Mouse (Mus musculus) forebrain, postnatal 0 days (tissue): ENCODE data around the gene Efcab6. TPM values are rescaled to one million over a fixed set of nuclear protein-coding genes. Genes with fewer than 3 reads are reported as not detected.

Experiments
- ATAC-seq: fragments of 200-750 bp; cut with Nextera tagmentation; 2 replicates; pipeline ENCODE4 v1.8.0; 2017; ENCODE audit warnings: mild to moderate bottlenecking, moderate library complexity
- DNase-seq: peaks from one replicate; pipeline ENCODE4 v3.0.0-alpha.2; 2015
- H3K27ac ChIP-seq: fragments of 300-500 bp; sonication (generic); 2 replicates; pipeline ENCODE4 v1.5.1; 2014; ENCODE audit warnings: low read depth, mild to moderate bottlenecking, antibody characterized with exemption, low read length, moderate library complexity, mixed read lengths
- H3K27me3 ChIP-seq: fragments of 300-500 bp; sonication (generic); 2 replicates; pipeline ENCODE4 v1.6.1; 2014; ENCODE audit warnings: mild to moderate bottlenecking, low read length, mixed read lengths; ENCODE audit not compliant: insufficient read depth
- H3K36me3 ChIP-seq: fragments of 300-500 bp; sonication (generic); 2 replicates; pipeline ENCODE4 v1.6.1; 2014; ENCODE audit warnings: mild to moderate bottlenecking, moderate library complexity; ENCODE audit not compliant: insufficient read depth
- H3K4me1 ChIP-seq: fragments of 300-500 bp; sonication (generic); 2 replicates; pipeline ENCODE4 v1.6.1; 2014; ENCODE audit warnings: antibody characterized with exemption; ENCODE audit not compliant: insufficient read depth
- H3K4me2 ChIP-seq: fragments of 300-500 bp; sonication (generic); 2 replicates; pipeline ENCODE4 v1.6.1; 2014; ENCODE audit warnings: low read depth, mild to moderate bottlenecking, moderate library complexity
- H3K4me3 ChIP-seq: fragments of 300-500 bp; sonication (generic); 2 replicates; pipeline ENCODE4 v1.5.1; 2014; ENCODE audit warnings: low read depth, low read length, mixed read lengths
- H3K9ac ChIP-seq: fragments of 300-500 bp; sonication (generic); 2 replicates; pipeline ENCODE4 v1.6.1; 2014; ENCODE audit warnings: mild to moderate bottlenecking
- H3K9me3 ChIP-seq: fragments of 300-500 bp; sonication (generic); 2 replicates; pipeline ENCODE4 v1.6.1; 2016; ENCODE audit warnings: low read length
- CTCF ChIP-seq: sonication (generic); IDR thresholded peaks from 2 replicates; pipeline ENCODE4 v1.5.1; 2016; ENCODE audit warnings: antibody characterized with exemption, control low read depth, low read depth
- WGBS: fragments of 180-500 bp; shearing (Covaris S2); extraction: QIAGEN DNeasy Blood & Tissue Kit; methylation state at CpG from one replicate; pipeline ENCODE4 v1.1.7; 2014; 5-methylcytosine and 5-hydroxymethylcytosine counted together
- polyA plus RNA-seq: library from polyadenylated mRNA; unstranded; fragments of >200 nt; fragmentation: Nextera tagmentation; extraction: Ambion mirVana; gene quantifications from 2 replicates; pipeline ENCODE4 v1.2.1, GENCODE M21; 2015
- total RNA-seq: library from RNA; depleted of rRNA; stranded (reverse); fragments of >200 nt; gene quantifications from 2 replicates; pipeline ENCODE4 v1.2.3, GENCODE M21; 2014

The Efcab6 gene
- total and polyA plus RNA-seq, 2 experiments from 2014 or later, result 4.4 to 6.0 TPM

DNA sequence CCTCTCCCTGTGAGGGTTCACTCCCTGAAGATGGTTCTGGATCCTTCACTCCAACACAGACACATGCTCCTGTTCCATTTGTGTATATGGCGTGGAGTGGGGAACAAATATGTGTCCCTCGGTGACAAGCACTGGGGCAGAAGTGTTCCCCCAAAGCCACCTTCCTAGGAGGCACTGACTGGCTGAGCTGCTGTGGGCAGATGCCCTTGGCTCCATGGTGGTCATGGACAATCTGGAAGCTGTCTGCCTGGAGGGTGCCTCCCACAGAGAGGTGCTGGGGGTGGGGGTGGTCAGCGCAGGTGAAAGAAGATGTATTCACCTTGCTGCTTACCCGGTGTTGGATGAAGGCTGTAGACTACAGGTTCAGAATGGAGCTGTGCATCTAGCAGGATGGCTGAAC is 128.7 kb downstream of the Efcab6 start:
- H3K27ac ChIP-seq, result no peak overlapping the region
- no peaks in the 10 kb centered on the region for H3K36me3 ChIP-seq
- 87% methylated on average over 4 of the region's 4 CpGs for WGBS
- H3K4me3 ChIP-seq, result no peak overlapping the region
- DNase-seq, result no peak
- no peak overlapping the region for H3K9ac ChIP-seq
- H3K4me1 ChIP-seq, result no peaks in the 10 kb centered on the region
- no peak for TF ChIP-seq CTCF
- no peak overlapping the region for H3K4me2 ChIP-seq
- no peaks in the 10 kb centered on the region for H3K9me3 ChIP-seq
- no peaks in the 10 kb centered on the region for H3K27me3 ChIP-seq
- no peak for ATAC-seq

DNA sequence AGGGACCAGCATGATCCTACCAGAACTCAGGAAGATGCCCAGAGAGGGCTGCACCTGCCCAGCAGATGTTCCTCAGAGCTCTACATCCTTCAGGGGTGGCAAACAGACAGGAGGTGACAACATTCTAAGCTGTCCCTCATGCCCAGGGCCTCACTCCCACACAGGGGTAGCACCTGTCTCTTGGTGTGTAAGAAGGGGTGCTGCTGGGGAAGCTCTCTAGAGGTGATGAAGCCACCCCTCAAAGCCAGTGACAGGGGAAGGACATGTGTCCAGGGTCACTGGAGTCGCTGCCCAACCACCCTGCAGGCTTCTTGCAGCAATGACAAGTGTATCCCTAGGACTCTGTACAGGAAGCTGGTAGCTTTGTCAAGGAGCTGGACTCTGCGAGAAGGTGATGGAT is 130.4 kb downstream of the Efcab6 start:
- DNase-seq (no peak), ATAC-seq (no peak)
- Histone ChIP-seq H3K9me3 (no peaks in the 10 kb centered on the region), H3K4me2 (no peak overlapping the region), H3K4me3 (no peak overlapping the region), H3K36me3 (no peaks in the 10 kb centered on the region), H3K27ac (no peak overlapping the region), H3K4me1 (no peaks in the 10 kb centered on the region), H3K27me3 (no peaks in the 10 kb centered on the region), H3K9ac (no peak overlapping the region)
- TF ChIP-seq CTCF, result no peak
- WGBS, result 71% methylated on average over 2 of the region's 2 CpGs

DNA sequence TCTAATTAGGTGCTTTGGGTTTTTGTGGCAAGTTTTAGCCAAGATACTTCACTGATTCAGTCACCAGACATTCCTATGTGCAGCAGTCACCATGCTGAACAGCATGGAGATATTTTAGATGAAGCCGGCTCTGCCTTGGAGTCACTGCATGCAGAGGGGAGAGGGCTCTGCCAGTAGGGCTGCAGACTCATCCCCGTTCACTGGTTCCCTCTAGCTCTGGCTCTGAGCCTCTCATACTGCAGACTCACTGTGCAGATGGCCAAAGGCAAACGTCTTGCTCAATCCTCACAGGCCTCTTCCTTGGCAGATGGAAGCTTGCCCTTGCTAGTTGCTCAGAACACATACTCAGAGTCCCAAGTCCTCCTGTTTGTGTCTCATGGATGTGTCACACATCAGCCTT is 139.8 kb downstream of the Efcab6 start:
- ATAC-seq, result peak; percentile 70
- H3K4me3 ChIP-seq, result no peak overlapping the region
- no peaks in the 10 kb centered on the region for H3K36me3 ChIP-seq
- no peaks in the 10 kb centered on the region for H3K27me3 ChIP-seq
- no peaks in the 10 kb centered on the region for H3K4me1 ChIP-seq
- H3K4me2 ChIP-seq, result no peak overlapping the region
- TF ChIP-seq CTCF, result no peak
- WGBS, result 46% methylated on average over 3 of the region's 3 CpGs
- H3K9me3 ChIP-seq, result no peaks in the 10 kb centered on the region
- DNase-seq, result no peak
- H3K27ac ChIP-seq, result no peak overlapping the region
- H3K9ac ChIP-seq, result no peak overlapping the region

DNA sequence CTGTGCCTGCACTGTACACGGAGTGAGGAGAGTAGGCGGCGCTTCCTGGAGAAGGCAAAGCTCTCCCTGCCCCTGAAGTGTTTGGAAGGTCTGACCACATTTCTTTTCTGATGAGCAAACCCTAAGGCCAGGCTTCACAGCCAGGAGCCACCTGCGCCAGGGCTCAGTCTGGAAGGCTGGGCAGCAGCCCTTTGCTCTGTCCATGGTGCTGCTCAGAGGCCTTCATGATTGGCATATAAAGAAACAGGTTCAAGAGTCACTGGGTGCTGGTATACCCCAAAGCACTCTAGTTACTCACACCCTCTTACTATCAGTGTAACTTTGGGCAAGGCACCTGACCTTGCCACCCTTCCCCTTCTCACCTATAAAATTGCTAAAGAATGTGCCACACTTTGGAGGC is 140.5 kb downstream of the Efcab6 start:
- 35% methylated on average over 4 of the region's 4 CpGs for WGBS
- H3K4me2 ChIP-seq, result no peak overlapping the region
- DNase-seq (no peak), ATAC-seq (no peak)
- no peak overlapping the region for H3K4me3 ChIP-seq
- no peaks in the 10 kb centered on the region for H3K4me1 ChIP-seq
- no peaks in the 10 kb centered on the region for H3K27me3 ChIP-seq
- H3K9ac ChIP-seq, result no peak overlapping the region
- H3K9me3 ChIP-seq, result no peaks in the 10 kb centered on the region
- no peaks in the 10 kb centered on the region for H3K36me3 ChIP-seq
- no peak overlapping the region for H3K27ac ChIP-seq
- no peak for TF ChIP-seq CTCF

DNA sequence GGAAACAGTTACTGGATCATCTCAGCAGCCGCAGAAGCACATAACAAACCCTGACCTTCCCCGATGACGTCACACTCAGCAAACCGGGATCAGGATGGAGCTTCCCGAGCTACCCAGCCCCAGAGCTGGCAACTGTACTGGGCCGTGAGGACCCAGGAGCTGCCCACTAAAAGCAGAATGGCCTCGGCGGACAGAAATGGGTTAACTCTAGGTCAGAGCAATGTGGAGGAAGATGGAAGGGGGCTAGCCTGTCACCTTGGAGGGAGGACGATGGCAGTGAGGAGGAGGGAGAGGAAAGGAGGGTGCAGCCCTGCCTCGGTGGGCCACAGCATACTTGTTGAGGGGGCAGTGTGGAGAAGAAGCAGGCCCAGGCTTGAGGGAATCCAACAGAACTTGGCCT is 149.8 kb downstream of the Efcab6 start:
- Histone ChIP-seq H3K27me3 (no peaks in the 10 kb centered on the region), H3K4me1 (no peaks in the 10 kb centered on the region), H3K27ac (no peak overlapping the region), H3K4me3 (no peak overlapping the region), H3K9ac (no peak overlapping the region), H3K4me2 (no peak overlapping the region), H3K36me3 (no peaks in the 10 kb centered on the region), H3K9me3 (no peaks in the 10 kb centered on the region)
- 92% methylated on average over 10 of the region's 10 CpGs for WGBS
- ATAC-seq, result no peak
- TF ChIP-seq CTCF, result no peak
- DNase-seq, result no peak

DNA sequence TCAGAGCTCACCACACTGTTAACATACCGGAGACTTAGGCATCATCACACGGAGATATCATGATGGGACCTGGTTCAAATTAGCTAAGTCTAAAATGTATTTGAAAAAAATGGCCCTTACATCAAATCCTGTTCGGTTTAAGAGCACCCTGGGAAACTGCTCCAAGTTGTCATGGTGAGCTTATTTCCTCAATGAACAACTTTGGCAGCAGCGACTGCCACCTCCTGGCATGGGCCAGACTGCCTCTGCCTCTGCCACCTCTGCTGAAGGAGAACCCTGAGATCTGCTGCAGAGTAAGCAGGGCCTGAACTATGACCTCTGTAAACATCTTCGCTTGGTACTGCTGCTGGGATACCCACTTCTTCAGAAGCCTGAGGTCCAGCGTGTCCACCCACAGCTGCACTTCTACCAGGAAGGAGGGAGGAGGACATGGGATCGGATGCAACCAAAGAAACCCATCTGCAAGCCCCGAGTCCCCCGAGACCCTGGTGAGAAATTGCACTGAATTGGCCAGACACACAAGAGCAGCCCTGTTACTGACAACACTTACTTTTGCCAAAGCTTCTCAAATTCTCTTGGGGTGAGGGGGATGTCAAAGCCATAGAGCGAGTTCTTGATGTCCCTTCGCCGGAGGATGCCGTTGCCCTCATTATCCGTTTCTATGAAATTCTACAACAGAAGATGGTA is 152.0 kb downstream of the Efcab6 start:
- DNase-seq, result peak; percentile 70
- no peaks in the 10 kb centered on the region for H3K9me3 ChIP-seq
- TF ChIP-seq CTCF, result peak; percentile 43

DNA sequence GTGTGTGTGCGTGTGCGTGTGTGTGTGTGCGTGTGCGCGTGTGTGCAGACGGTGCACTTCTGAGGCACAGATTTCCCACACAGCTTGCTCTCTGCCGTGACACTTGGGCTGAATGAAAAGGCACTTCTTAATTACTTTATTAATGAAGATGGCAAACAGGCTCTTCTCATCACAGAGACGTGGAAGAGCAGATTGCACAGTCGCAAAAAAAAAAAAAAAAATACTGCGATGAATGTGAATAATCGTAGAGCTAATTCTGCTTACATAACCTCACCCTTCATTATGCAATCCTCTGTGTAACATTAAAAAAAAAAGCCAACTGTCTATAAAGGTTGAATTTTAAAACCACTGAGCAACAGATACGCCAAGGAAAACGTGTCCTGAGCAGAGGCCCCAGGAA is 158.7 kb downstream of the Efcab6 start:
- peaks cover 2% of the 10 kb centered on the region; the same call in 1 of the 2 replicates for H3K4me1 ChIP-seq
- no peak overlapping the region for H3K9ac ChIP-seq
- H3K27ac ChIP-seq, result peak overlapping the region; percentile 16; the same call in 1 of the 2 replicates
- H3K4me3 ChIP-seq, result no peak overlapping the region
- H3K27me3 ChIP-seq, result no peaks in the 10 kb centered on the region
- ATAC-seq (peak; percentile 82), DNase-seq (peak; percentile 58)
- no peak for TF ChIP-seq CTCF
- no peak overlapping the region for H3K4me2 ChIP-seq
- WGBS, result 41% methylated on average over 13 of the region's 13 CpGs
- H3K36me3 ChIP-seq, result no peaks in the 10 kb centered on the region
- H3K9me3 ChIP-seq, result no peaks in the 10 kb centered on the region

More for the DNA sequence above, 152.0 kb downstream of the Efcab6 start:
- no peak overlapping the region for H3K9ac ChIP-seq
- no peaks in the 10 kb centered on the region for H3K27me3 ChIP-seq
- ATAC-seq, result peak; percentile 42; the same call in 1 of the 2 replicates
- no peak overlapping the region for H3K4me3 ChIP-seq
- no peak overlapping the region for H3K27ac ChIP-seq
- no peaks in the 10 kb centered on the region for H3K4me1 ChIP-seq
- 78% methylated on average over 14 of the region's 14 CpGs for WGBS
- H3K36me3 ChIP-seq, result no peaks in the 10 kb centered on the region
- no peak overlapping the region for H3K4me2 ChIP-seq
